Mouse (Mus musculus): ENCODE measurements around the gene Grk6. TPM values are rescaled to one million over a fixed set of nuclear protein-coding genes. Genes with fewer than 3 reads are reported as not detected.
A peak's percentile ranks its signal among the peaks of the same experiment; 100 is the strongest.

Gene Grk6
- total RNA-seq (2014; rRNA removed): 8.8 and 13.6 TPM in 2 replicates
- polyA plus RNA-seq (2012; rRNA removed): 12.4 and 14.3 TPM in 2 replicates

GRCm38 (mm10) chr13:55444937-55445315 lies at the start of gene Grk6:
Grk6 (plus strand) TSS chr13:55445072.
- no peak for TF ChIP-seq POLR2A (IDR thresholded peaks at IDR 0.05; ENCODE audit: extremely low read depth, insufficient read depth, low read length)
- TF ChIP-seq CTCF (IDR thresholded peaks at IDR 0.05; ENCODE audit: low read depth, low read length): no peak
- no peaks in the 10 kb centered on the region for H3K27me3 ChIP-seq (ENCODE audit: control insufficient read depth, insufficient read depth, low read length)
- WGBS: under 1% methylated on average over 34 of the region's 35 CpGs
- H3K9ac ChIP-seq (ENCODE audit: low read depth, low read length): peak within 1 kb of the TSS; percentile 94
- H3K79me2 ChIP-seq (ENCODE audit: control insufficient read depth, insufficient read depth, low read length): peaks cover 8% of the 10 kb centered on the region; the same call in 1 of the 2 replicates
- H3K36me3 ChIP-seq (ENCODE audit: control insufficient read depth, insufficient read depth, low read length): no peaks in the 10 kb centered on the region
- peaks cover 11% of the 10 kb centered on the region for H3K4me1 ChIP-seq (ENCODE audit: control insufficient read depth, insufficient read depth, low read length)
- H3K27ac ChIP-seq (replicated peaks; ENCODE audit: insufficient read depth, low read depth, low read length): peak within 1 kb of the TSS; percentile 75
- H3K4me3 ChIP-seq (ENCODE audit: insufficient read depth, low read depth, low read length): peak within 1 kb of the TSS; percentile 85
- DNase-seq (ENCODE audit: extremely low read depth, low read depth, low spot score): peak; percentile 97

DNA sequence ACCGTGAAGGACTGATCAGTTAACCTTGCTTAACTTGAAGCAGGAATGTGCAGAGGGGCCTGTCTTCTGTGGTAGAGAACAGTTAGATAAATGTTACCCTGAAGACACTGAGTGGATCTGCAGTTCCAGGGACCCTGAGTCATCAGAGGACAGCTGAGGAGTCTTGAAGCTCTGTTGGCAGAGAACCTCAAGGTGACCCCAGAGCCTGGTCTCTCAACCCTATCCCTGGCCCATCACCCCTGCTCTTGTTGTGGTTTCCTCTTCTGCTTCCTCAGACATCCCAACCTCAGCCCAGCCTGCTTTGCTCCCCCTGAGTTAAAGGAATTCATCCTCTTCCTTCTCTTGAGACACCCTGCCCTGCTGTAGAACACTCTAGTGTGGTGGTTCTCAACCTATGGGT lies 46.8 kb upstream of the Grk6 start, which contains the start of gene Slc34a1:
Gene Slc34a1, plus strand, starts transcription at position 100 of the 400 bp plus-strand sequence.
- Histone ChIP-seq H3K27me3 (ENCODE audit: control insufficient read depth, insufficient read depth, low read length) (no peaks in the 10 kb centered on the region), H3K79me2 (ENCODE audit: control insufficient read depth, insufficient read depth, low read length) (no peaks in the 10 kb centered on the region), H3K4me3 (ENCODE audit: insufficient read depth, low read depth, low read length) (no peak within 1 kb of the TSS), H3K9ac (ENCODE audit: low read depth, low read length) (no peak within 1 kb of the TSS), H3K36me3 (ENCODE audit: control insufficient read depth, insufficient read depth, low read length) (no peaks in the 10 kb centered on the region), H3K27ac (replicated peaks; ENCODE audit: insufficient read depth, low read depth, low read length) (no peak within 1 kb of the TSS), H3K4me1 (ENCODE audit: control insufficient read depth, insufficient read depth, low read length) (no peaks in the 10 kb centered on the region)
- 90% methylated on average over 1 of the region's 1 CpGs for WGBS
- no peak for DNase-seq (ENCODE audit: extremely low read depth, low read depth, low spot score)
- no peak for TF ChIP-seq POLR2A (IDR thresholded peaks at IDR 0.05; ENCODE audit: extremely low read depth, insufficient read depth, low read length)
- TF ChIP-seq CTCF (IDR thresholded peaks at IDR 0.05; ENCODE audit: low read depth, low read length): no peak

DNA sequence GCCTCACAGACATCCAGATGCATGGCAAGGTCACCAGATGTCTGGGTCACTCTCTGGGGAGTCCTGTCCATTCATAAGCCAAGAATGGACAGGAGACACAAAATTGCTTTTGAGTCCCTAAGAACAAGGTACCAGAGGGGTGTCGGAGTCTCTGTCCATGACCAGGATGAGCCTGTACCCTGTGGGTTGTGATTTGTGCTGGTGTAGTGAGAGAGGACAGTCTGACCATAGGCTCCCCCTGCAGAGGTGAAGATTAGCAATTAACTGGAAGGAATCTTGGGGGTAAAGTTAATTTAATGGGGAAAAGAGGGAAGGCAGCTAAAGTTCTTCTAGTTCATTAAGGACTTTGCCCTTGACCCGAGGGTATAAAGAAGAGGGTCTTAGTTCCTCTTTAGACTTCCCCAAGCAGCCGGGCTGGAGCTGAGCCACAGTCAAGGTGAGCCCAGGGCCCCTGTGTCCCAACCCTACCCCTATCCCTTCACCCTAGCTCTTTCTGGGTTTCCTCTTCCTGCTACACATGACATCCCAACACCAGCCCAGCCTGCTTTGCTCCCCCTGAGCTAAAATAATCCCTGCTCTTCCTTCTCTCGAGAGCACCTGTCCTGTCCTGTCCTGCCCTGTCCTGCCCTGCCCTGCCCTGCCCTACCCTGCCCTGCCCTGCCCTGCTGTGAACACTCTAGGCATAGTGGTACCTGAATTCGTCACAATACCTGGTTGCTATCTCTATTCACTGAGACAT lies 45.4 kb upstream of the Grk6 start:
- Histone ChIP-seq H3K27me3 (ENCODE audit: control insufficient read depth, insufficient read depth, low read length) (no peaks in the 10 kb centered on the region), H3K79me2 (ENCODE audit: control insufficient read depth, insufficient read depth, low read length) (no peaks in the 10 kb centered on the region), H3K36me3 (ENCODE audit: control insufficient read depth, insufficient read depth, low read length) (no peaks in the 10 kb centered on the region), H3K4me1 (ENCODE audit: control insufficient read depth, insufficient read depth, low read length) (no peaks in the 10 kb centered on the region), H3K9ac (ENCODE audit: low read depth, low read length) (no peak overlapping the region), H3K4me3 (ENCODE audit: insufficient read depth, low read depth, low read length) (no peak overlapping the region), H3K27ac (replicated peaks; ENCODE audit: insufficient read depth, low read depth, low read length) (no peak overlapping the region)
- TF ChIP-seq POLR2A (IDR thresholded peaks at IDR 0.05; ENCODE audit: extremely low read depth, insufficient read depth, low read length) (no peak), CTCF (IDR thresholded peaks at IDR 0.05; ENCODE audit: low read depth, low read length) (no peak)
- DNase-seq (ENCODE audit: extremely low read depth, low read depth, low spot score): no peak
- 73% methylated on average over 5 of the region's 5 CpGs for WGBS

DNA sequence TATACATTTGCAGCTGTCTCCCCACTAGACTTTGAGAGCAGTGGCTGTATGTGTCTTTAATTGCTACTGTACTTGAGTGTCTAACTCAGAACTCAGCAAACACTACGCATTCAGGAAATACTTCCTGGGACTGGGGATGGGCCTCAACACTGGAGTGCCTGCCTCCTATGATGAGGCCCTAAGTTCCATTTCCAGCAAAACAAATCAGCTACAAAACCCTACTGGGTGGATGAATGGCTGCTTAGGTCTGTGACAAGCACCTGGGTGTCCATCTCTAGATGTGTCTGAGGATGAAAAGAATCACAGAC lies 44.9 kb upstream of the Grk6 start:
- no peaks in the 10 kb centered on the region for H3K4me1 ChIP-seq (ENCODE audit: control insufficient read depth, insufficient read depth, low read length)
- H3K27ac ChIP-seq (replicated peaks; ENCODE audit: insufficient read depth, low read depth, low read length): no peak overlapping the region
- no peaks in the 10 kb centered on the region for H3K79me2 ChIP-seq (ENCODE audit: control insufficient read depth, insufficient read depth, low read length)
- TF ChIP-seq POLR2A (IDR thresholded peaks at IDR 0.05; ENCODE audit: extremely low read depth, insufficient read depth, low read length) (no peak), CTCF (IDR thresholded peaks at IDR 0.05; ENCODE audit: low read depth, low read length) (no peak)
- no peak overlapping the region for H3K9ac ChIP-seq (ENCODE audit: low read depth, low read length)
- 79% methylated on average over 1 of the region's 1 CpGs for WGBS
- H3K27me3 ChIP-seq (ENCODE audit: control insufficient read depth, insufficient read depth, low read length): no peaks in the 10 kb centered on the region
- H3K36me3 ChIP-seq (ENCODE audit: control insufficient read depth, insufficient read depth, low read length): no peaks in the 10 kb centered on the region
- no peak for DNase-seq (ENCODE audit: extremely low read depth, low read depth, low spot score)
- no peak overlapping the region for H3K4me3 ChIP-seq (ENCODE audit: insufficient read depth, low read depth, low read length)

DNA sequence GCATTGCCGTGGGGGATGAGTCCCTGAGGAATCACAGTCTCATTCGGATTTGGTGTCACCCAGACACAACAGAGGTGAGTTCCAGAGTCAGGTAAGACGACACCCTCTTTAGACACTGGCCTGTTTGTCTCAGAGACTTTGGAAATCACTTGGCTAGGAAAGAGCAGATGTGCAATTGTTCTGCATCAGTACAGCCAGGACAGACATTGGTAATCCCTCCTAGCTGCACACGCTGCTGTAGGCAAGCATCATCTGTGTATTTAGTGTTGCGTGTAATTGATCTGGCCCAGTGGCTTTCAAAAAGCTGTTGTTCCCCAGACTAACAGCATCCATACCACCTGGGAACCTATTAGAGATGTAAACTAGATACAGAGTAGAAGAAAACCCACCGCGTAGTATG lies 41.6 kb upstream of the Grk6 start:
- WGBS: 83% methylated on average over 7 of the region's 7 CpGs
- H3K4me3 ChIP-seq (ENCODE audit: insufficient read depth, low read depth, low read length): no peak overlapping the region
- no peaks in the 10 kb centered on the region for H3K4me1 ChIP-seq (ENCODE audit: control insufficient read depth, insufficient read depth, low read length)
- TF ChIP-seq CTCF (IDR thresholded peaks at IDR 0.05; ENCODE audit: low read depth, low read length): no peak
- no peak for TF ChIP-seq POLR2A (IDR thresholded peaks at IDR 0.05; ENCODE audit: extremely low read depth, insufficient read depth, low read length)
- no peak for DNase-seq (ENCODE audit: extremely low read depth, low read depth, low spot score)
- H3K36me3 ChIP-seq (ENCODE audit: control insufficient read depth, insufficient read depth, low read length): no peaks in the 10 kb centered on the region
- no peaks in the 10 kb centered on the region for H3K79me2 ChIP-seq (ENCODE audit: control insufficient read depth, insufficient read depth, low read length)
- H3K27me3 ChIP-seq (ENCODE audit: control insufficient read depth, insufficient read depth, low read length): no peaks in the 10 kb centered on the region
- no peak overlapping the region for H3K27ac ChIP-seq (replicated peaks; ENCODE audit: insufficient read depth, low read depth, low read length)
- H3K9ac ChIP-seq (ENCODE audit: low read depth, low read length): no peak overlapping the region

Data from liver, adult 2 months (tissue).